Mouse (Mus musculus) R1 (cell line): ENCODE measurements around the gene Cdkn1b.

Experiments
- DNase-seq: peaks from one replicate; pipeline ENCODE4 v3.0.0-alpha.2; 2018; ENCODE audit warnings: low read depth, low spot score

Gene Cdkn1b

GRCm38 (mm10) chr6:134920190-134921013 is at the start of gene Cdkn1b:
TSS of gene Cdkn1b (plus strand) at chr6:134920401.
- DNase-seq: peak; percentile 94

- no peak for DNase-seq
Observed at GRCm38 (mm10) chr6:134870887-134871286, 49.3 kb upstream of the Cdkn1b start.

GRCm38 (mm10) chr6:134872236-134872635 is 48.0 kb upstream of the Cdkn1b start:
- DNase-seq: no peak

- DNase-seq: peak; percentile 50
Observed at GRCm38 (mm10) chr6:134873018-134873417, 47.2 kb upstream of the Cdkn1b start.

GRCm38 (mm10) chr6:134876795-134877194 is 43.4 kb upstream of the Cdkn1b start:
- DNase-seq: peak; percentile 77

GRCm38 (mm10) chr6:134877276-134877675 is 42.9 kb upstream of the Cdkn1b start:
- no peak for DNase-seq

- no peak for DNase-seq
Observed at GRCm38 (mm10) chr6:134877892-134878291, 42.3 kb upstream of the Cdkn1b start.

- DNase-seq: no peak
Observed at GRCm38 (mm10) chr6:134879556-134879955, 40.6 kb upstream of the Cdkn1b start.

GRCm38 (mm10) chr6:134880046-134880445 is 40.2 kb upstream of the Cdkn1b start:
- no peak for DNase-seq

GRCm38 (mm10) chr6:134883661-134884060 is 36.5 kb upstream of the Cdkn1b start:
- no peak for DNase-seq

GRCm38 (mm10) chr6:134885515-134885914 is 34.7 kb upstream of the Cdkn1b start:
- no peak for DNase-seq

GRCm38 (mm10) chr6:134886475-134886874 is 33.7 kb upstream of the Cdkn1b start:
- no peak for DNase-seq

- no peak for DNase-seq
Observed at GRCm38 (mm10) chr6:134887008-134887407, 33.2 kb upstream of the Cdkn1b start.

GRCm38 (mm10) chr6:134887711-134888449 is 32.3 kb upstream of the Cdkn1b start:
- peak; percentile 99 for DNase-seq

- peak; percentile 76 for DNase-seq
Observed at GRCm38 (mm10) chr6:134888563-134889017, 31.6 kb upstream of the Cdkn1b start.

GRCm38 (mm10) chr6:134889763-134890162 is 30.4 kb upstream of the Cdkn1b start:
- peak; percentile 60 for DNase-seq

- no peak for DNase-seq
Observed at GRCm38 (mm10) chr6:134890436-134890835, 29.8 kb upstream of the Cdkn1b start.

- peak; percentile 33 for DNase-seq
Observed at GRCm38 (mm10) chr6:134896570-134897436, 23.4 kb upstream of the Cdkn1b start.

- peak; percentile 96 for DNase-seq
Observed at GRCm38 (mm10) chr6:134897443-134898094, 22.6 kb upstream of the Cdkn1b start.

- peak; percentile 96 for DNase-seq
Observed at GRCm38 (mm10) chr6:134898095-134898965, 21.9 kb upstream of the Cdkn1b start, which contains the start of gene Gpr19. TSS of gene Gpr19 (minus strand) at chr6:134898578.
